Mouse (Mus musculus): ENCODE results near the gene Cadm4. TPM values are rescaled to one million over a fixed set of nuclear protein-coding genes. Genes with fewer than 3 reads are reported as not detected.

Cadm4 gene
- polyA plus RNA-seq (2016; fragmentation: Nextera tagmentation; extraction: Ambion mirVana) = 0.65 and 0.81 TPM in 2 replicates

DNA sequence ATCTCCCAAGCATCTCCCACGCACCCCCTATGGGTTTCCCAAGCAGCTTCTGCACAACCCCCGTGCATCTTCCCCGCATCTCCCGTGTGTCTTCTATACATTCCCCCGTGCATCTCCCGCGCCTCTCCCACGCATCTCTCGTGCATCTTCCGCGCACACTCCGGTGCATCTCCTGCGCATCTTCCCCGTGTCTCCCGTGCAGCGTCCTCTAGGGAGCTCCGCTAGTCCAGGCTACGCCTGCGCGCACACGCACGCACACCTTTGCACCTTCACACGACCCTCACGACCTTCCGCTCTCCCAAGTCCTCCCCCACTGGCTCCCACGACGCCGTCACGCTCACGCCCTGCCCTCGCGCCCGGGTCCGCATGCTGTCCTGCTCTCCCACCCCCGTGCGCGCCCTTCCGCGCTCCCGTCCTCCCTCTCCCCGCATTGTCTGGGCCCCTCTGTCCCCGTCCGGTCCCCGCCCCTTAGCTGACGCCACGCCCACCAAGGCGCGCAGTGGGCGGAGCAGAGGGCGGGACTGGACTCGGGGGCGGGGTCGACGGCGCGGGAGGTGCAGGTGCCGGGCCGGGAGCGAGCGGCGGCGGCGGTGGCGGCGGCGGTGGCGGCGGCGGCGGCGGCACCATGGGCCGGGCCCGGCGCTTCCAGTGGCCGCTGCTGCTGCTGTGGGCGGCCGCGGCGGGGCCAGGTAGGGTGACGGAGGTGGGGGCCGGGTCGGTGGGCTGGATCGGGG lies at the start of gene Cadm4:
Gene Cadm4 (plus strand): TSS at position 550 of the 734 bp plus-strand sequence.
- peaks cover 83% of the 10 kb centered on the region for H3K27me3 ChIP-seq (replicated peaks)
- WGBS = under 1% methylated on average over 79 of the region's 83 CpGs
- ATAC-seq (ENCODE audit: insufficient number of reproducible peaks, low FRiP score) = peak; percentile 82

DNA sequence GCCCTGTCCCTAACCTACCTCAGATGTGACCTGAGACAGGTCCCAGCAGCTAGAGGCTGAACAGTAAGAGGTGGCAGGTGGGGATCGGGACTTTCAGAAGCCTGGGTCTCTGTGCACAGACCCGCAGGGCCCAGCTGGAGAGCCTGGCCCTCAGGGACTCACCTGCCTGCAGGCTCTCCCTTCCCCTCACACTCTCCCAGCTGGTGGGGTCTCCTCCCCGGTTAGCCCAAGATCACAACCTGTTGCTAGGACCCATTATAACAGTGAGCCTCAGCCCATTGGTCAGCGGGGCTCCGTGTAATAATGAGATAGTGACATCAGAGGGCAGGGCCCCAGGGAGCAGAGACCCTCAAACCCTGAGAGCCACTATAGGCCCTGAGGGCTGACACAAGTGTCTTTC lies 46.5 kb upstream of the Cadm4 start:
- no peak overlapping the region for H3K27ac ChIP-seq (ENCODE audit: poor library complexity, severe bottlenecking)
- no peaks in the 10 kb centered on the region for H3K9me3 ChIP-seq (replicated peaks)
- no peak overlapping the region for H3K4me3 ChIP-seq
- no peak for ATAC-seq (ENCODE audit: insufficient number of reproducible peaks, low FRiP score)
- no peaks in the 10 kb centered on the region for H3K36me3 ChIP-seq
- peaks cover 16% of the 10 kb centered on the region for H3K4me1 ChIP-seq (replicated peaks)
- 76% methylated on average over 5 of the region's 5 CpGs for WGBS
- no peak overlapping the region for H3K4me2 ChIP-seq
- H3K27me3 ChIP-seq (replicated peaks) = peaks cover 33% of the 10 kb centered on the region
- no peak overlapping the region for H3K9ac ChIP-seq

More for the DNA sequence above, at the start of gene Cadm4:
- Histone ChIP-seq H3K4me1 (replicated peaks) (peaks cover 8% of the 10 kb centered on the region), H3K4me2 (peak within 1 kb of the TSS; percentile 99), H3K27ac (ENCODE audit: poor library complexity, severe bottlenecking) (no peak within 1 kb of the TSS), H3K9ac (peak within 1 kb of the TSS; percentile 81), H3K4me3 (peak within 1 kb of the TSS; percentile 70), H3K9me3 (replicated peaks) (0 out of 2 replicates have a peak, but pooled peaks cover 5% of the 10 kb centered on the region), H3K36me3 (no peaks in the 10 kb centered on the region)

DNA sequence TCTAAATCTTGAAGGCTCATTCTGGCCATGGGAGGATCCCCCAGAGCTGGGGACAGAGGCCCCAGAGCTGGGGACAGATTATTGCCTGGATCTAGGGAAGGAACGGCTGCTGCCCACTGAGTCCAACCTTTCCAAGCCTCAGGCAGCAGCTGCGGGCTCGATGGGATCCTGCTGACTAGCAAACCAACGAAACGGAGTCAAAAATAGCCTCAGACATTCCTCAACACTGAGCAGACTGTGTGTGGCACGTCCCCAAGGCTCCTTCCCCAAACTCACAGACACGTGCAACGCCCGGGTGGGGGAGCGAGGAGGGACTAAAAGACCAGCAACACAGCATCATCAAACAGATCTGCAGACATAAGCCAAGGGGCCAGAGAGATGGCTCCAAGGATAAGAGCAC lies 43.8 kb upstream of the Cadm4 start:
- no peak overlapping the region for H3K4me2 ChIP-seq
- H3K27me3 ChIP-seq (replicated peaks) = peaks cover 15% of the 10 kb centered on the region
- no peak overlapping the region for H3K27ac ChIP-seq (ENCODE audit: poor library complexity, severe bottlenecking)
- no peak for ATAC-seq (ENCODE audit: insufficient number of reproducible peaks, low FRiP score)
- no peaks in the 10 kb centered on the region for H3K36me3 ChIP-seq
- H3K4me1 ChIP-seq (replicated peaks) = peaks cover 13% of the 10 kb centered on the region
- WGBS = 32% methylated on average over 10 of the region's 10 CpGs
- no peaks in the 10 kb centered on the region for H3K9me3 ChIP-seq (replicated peaks)
- no peak overlapping the region for H3K9ac ChIP-seq
- H3K4me3 ChIP-seq = no peak overlapping the region

DNA sequence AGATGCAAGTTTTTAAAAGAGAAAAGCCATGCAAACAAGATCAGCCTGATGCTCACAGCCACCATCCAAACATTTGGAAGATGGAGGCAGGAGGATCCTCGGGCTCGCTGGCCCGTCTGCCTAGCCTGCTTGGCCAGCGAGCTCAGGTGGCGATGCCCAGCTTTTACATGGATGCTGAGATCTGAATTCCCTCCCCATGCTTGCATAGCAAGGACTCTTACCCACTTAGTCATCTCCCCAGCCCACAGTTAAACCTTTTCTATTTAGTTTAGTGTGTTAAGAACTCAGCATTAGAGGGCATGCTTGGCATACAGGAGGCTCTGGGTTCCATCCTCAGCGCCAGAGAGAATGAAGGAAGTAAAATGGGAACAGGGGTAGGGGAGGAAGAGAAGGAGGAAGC lies 42.6 kb upstream of the Cadm4 start:
- Histone ChIP-seq H3K4me1 (replicated peaks) (peaks cover 13% of the 10 kb centered on the region), H3K27me3 (replicated peaks) (peaks cover 3% of the 10 kb centered on the region), H3K4me3 (no peak overlapping the region), H3K9ac (no peak overlapping the region), H3K4me2 (no peak overlapping the region), H3K36me3 (no peaks in the 10 kb centered on the region), H3K9me3 (replicated peaks) (no peaks in the 10 kb centered on the region), H3K27ac (ENCODE audit: poor library complexity, severe bottlenecking) (no peak overlapping the region)
- WGBS = 77% methylated on average over 6 of the region's 6 CpGs
- no peak for ATAC-seq (ENCODE audit: insufficient number of reproducible peaks, low FRiP score)

- Histone ChIP-seq H3K9me3 (replicated peaks) (no peaks in the 10 kb centered on the region), H3K27ac (ENCODE audit: poor library complexity, severe bottlenecking) (no peak overlapping the region), H3K36me3 (no peaks in the 10 kb centered on the region), H3K4me2 (no peak overlapping the region), H3K4me1 (replicated peaks) (peaks cover 13% of the 10 kb centered on the region), H3K27me3 (replicated peaks) (no peaks in the 10 kb centered on the region), H3K9ac (no peak overlapping the region), H3K4me3 (no peak overlapping the region)
- WGBS = 63% methylated on average over 7 of the region's 7 CpGs
- no peak for ATAC-seq (ENCODE audit: insufficient number of reproducible peaks, low FRiP score)
Measured at GRCm38 (mm10) chr7:24439891-24440290, 41.9 kb upstream of the Cadm4 start.

DNA sequence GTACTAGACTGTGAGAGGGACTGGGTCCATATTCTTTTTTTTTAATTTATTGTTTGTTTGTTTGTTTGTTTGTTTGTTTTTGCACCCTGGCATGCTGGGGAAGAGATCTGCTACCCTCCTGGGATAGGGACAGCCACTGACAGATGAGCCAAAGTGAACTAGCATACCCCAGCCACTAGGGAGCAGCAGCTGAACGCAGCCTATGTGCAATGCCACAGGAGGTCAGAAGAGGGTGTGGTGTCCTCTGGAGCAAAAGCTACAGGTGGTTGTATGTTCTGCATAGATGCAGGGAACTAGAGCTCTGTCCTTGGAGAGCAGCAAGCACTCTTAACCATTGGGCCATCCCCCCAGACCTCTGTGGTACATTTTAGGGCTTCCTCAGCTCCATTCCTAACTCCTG lies 40.0 kb upstream of the Cadm4 start:
- ATAC-seq (ENCODE audit: insufficient number of reproducible peaks, low FRiP score) = no peak
- H3K27me3 ChIP-seq (replicated peaks) = no peaks in the 10 kb centered on the region
- peaks cover 13% of the 10 kb centered on the region for H3K4me1 ChIP-seq (replicated peaks)
- 5% methylated on average over 1 of the region's 1 CpGs for WGBS
- no peak overlapping the region for H3K9ac ChIP-seq
- no peaks in the 10 kb centered on the region for H3K36me3 ChIP-seq
- no peak overlapping the region for H3K4me3 ChIP-seq
- no peak overlapping the region for H3K27ac ChIP-seq (ENCODE audit: poor library complexity, severe bottlenecking)
- no peaks in the 10 kb centered on the region for H3K9me3 ChIP-seq (replicated peaks)
- H3K4me2 ChIP-seq = no peak overlapping the region

DNA sequence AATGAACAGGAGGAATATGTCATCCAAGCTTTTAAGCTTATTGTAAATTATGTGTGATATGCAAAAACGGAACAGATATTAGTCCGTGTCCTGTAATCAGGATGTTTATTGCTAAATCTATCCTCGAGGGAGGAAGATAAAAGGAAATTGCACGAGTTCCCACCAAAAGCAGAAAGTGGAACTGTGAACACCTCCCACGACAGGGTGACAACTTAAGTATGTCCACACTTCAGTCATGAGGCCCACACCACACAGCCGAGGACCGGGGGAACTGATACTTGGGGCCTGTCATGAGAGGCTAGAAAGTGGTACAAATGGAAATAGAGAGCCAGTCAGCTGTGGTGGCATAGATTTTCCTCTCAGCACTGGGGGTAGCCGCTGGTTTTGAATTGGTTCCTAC lies 39.5 kb upstream of the Cadm4 start:
- no peaks in the 10 kb centered on the region for H3K36me3 ChIP-seq
- H3K9me3 ChIP-seq (replicated peaks) = no peaks in the 10 kb centered on the region
- no peak overlapping the region for H3K4me3 ChIP-seq
- no peak overlapping the region for H3K4me2 ChIP-seq
- peaks cover 13% of the 10 kb centered on the region for H3K4me1 ChIP-seq (replicated peaks)
- no peaks in the 10 kb centered on the region for H3K27me3 ChIP-seq (replicated peaks)
- no peak overlapping the region for H3K9ac ChIP-seq
- H3K27ac ChIP-seq (ENCODE audit: poor library complexity, severe bottlenecking) = no peak overlapping the region
- ATAC-seq (ENCODE audit: insufficient number of reproducible peaks, low FRiP score) = no peak
- 57% methylated on average over 8 of the region's 8 CpGs for WGBS

DNA sequence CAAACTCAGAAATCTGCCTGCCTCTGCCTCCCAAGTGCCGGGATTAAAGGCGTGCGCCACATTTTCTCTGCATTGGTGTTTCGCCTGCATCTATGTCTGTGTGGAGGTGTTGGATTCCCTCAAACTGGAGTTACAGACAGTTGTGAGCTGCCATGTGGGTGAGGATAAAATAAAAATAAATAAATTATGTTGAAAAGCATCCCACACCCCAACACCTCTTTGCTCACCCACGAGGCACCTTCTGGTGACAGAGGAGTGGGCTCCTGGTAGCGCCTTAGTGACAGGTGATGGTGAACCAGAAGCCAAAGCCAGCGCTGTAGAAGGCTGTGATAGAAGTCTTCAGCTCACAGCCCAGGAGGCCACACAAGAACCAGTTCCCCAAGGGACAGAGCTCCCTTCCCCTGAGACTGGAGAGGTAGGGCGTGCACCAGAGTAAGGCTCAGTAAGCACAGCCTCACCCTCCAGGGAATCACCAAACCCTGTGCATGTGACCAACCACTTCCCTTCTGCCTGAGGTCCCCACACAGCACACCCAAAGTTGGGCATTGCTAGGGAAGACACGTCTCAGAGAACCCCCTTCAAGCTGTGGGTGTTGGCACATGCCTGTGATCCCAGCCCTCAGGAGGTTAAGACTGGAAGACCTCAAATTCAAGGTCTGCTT lies 36.4 kb upstream of the Cadm4 start:
- ATAC-seq (ENCODE audit: insufficient number of reproducible peaks, low FRiP score) = no peak
- H3K36me3 ChIP-seq = no peaks in the 10 kb centered on the region

DNA sequence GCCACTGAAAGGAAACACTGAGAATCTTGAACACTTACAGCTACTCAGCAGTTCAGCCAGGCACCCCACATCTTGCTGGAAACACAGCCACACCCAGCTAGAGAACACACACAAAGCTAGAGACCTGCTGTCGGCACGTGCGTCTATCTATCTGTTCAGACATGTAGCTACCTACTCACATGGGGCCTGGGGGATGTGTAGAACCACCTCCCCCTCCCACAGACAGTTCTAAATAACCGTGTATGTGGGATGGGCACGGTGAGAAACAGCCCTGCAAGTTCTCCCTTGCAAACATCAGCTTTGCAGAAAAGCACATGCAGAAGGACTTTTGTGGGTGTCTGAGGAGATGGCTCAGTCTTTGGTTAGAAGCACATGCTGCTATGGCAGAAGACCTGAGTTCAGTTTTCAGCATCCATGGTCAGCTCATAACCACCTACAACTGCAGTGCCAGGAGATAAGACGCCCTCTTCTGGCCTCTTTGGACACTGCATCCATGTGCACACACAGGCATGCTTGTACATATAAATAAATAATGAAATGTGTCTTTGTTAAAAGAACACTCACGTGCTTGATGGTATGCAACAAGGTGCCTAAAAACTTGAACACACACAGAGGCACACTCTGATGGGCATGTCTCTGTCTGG lies 35.0 kb upstream of the Cadm4 start:
- no peak overlapping the region for H3K9ac ChIP-seq
- H3K27ac ChIP-seq (ENCODE audit: poor library complexity, severe bottlenecking) = no peak overlapping the region
- no peaks in the 10 kb centered on the region for H3K9me3 ChIP-seq (replicated peaks)
- no peak overlapping the region for H3K4me3 ChIP-seq
- no peak for ATAC-seq (ENCODE audit: insufficient number of reproducible peaks, low FRiP score)
- H3K36me3 ChIP-seq = no peaks in the 10 kb centered on the region
- peaks cover 6% of the 10 kb centered on the region; the same call in 1 of the 2 replicates for H3K27me3 ChIP-seq (replicated peaks)
- H3K4me1 ChIP-seq (replicated peaks) = no peaks in the 10 kb centered on the region
- no peak overlapping the region for H3K4me2 ChIP-seq
- 65% methylated on average over 7 of the region's 7 CpGs for WGBS

More for the DNA sequence above, 36.4 kb upstream of the Cadm4 start:
- no peak overlapping the region for H3K4me3 ChIP-seq
- no peak overlapping the region for H3K9ac ChIP-seq
- 0 out of 2 replicates have a peak, but pooled peaks cover 4% of the 10 kb centered on the region for H3K4me1 ChIP-seq (replicated peaks)
- 83% methylated on average over 9 of the region's 9 CpGs for WGBS
- no peak overlapping the region for H3K4me2 ChIP-seq
- 0 out of 2 replicates have a peak, but pooled peaks cover 2% of the 10 kb centered on the region for H3K27me3 ChIP-seq (replicated peaks)
- H3K9me3 ChIP-seq (replicated peaks) = no peaks in the 10 kb centered on the region
- no peak overlapping the region for H3K27ac ChIP-seq (ENCODE audit: poor library complexity, severe bottlenecking)

DNA sequence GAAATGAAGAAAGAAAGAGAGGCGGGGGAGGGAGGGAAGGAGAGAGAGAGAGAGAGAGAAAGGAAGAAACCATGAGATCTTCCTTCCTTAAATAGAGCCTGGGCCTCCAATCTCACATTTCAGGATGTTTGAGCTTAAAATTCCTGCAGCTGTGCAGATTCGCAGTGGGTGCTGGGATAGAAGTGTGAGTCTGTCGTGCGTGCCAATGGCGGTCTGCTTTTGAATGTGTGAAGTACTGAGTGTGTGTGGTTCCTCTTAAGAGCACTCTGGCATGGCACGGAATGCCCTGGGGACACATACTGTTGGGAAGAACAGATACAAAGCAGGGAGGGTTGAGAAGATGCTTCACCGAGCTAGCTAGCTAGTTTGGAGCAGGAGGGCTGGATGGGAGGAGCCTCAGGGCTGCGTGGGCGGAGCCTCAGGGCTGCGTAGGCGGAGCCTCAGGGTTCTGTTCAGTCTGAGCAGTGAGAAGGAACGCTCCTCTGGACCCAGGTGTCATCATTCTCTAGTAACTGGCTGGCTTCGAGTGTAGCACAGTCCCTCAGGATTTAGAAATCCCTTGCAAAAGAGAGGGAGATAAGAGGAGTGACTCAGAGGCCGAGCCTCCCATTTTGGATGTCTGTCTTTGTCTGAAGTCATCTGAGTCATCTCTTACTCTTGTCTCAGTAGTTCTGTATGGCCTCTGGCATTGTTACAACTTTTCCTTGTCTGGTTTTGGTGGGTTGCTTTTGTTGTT lies 32.9 kb upstream of the Cadm4 start:
- no peak overlapping the region for H3K4me3 ChIP-seq
- H3K9ac ChIP-seq = no peak overlapping the region
- H3K36me3 ChIP-seq = no peaks in the 10 kb centered on the region
- peaks cover 6% of the 10 kb centered on the region; the same call in 1 of the 2 replicates for H3K27me3 ChIP-seq (replicated peaks)
- H3K4me1 ChIP-seq (replicated peaks) = no peaks in the 10 kb centered on the region
- no peak overlapping the region for H3K27ac ChIP-seq (ENCODE audit: poor library complexity, severe bottlenecking)
- H3K4me2 ChIP-seq = no peak overlapping the region
- ATAC-seq (ENCODE audit: insufficient number of reproducible peaks, low FRiP score) = no peak
- no peaks in the 10 kb centered on the region for H3K9me3 ChIP-seq (replicated peaks)
- WGBS = 49% methylated on average over 14 of the region's 14 CpGs

Data from heart, embryonic 12.5 days (tissue).